Mouse (Mus musculus) forebrain, embryonic 14.5 days (tissue): ENCODE results near the gene Glrx3. TPM values are rescaled to one million over a fixed set of nuclear protein-coding genes. Genes with fewer than 3 reads are reported as not detected.

Experiments used
- ATAC-seq: fragments of 200-750 bp; cut with Nextera tagmentation; 2 replicates; pipeline ENCODE4 v1.8.0; 2017; ENCODE audit warnings: mild to moderate bottlenecking, moderate library complexity
- DNase-seq: peaks from one replicate; pipeline ENCODE4 v3.0.0-alpha.2; 2015; ENCODE audit warnings: low spot score
- H3K27ac ChIP-seq: fragments of 300-500 bp; sonication (generic); 2 replicates; pipeline ENCODE4 v1.5.1; 2014; ENCODE audit warnings: low read depth, mild to moderate bottlenecking, control low read depth, low read length, moderate library complexity
- H3K27me3 ChIP-seq: fragments of 300-500 bp; sonication (generic); replicated peaks from 2 replicates; pipeline ENCODE4 v1.6.1; 2014; ENCODE audit warnings: low read length, control low read depth, mixed read lengths; ENCODE audit not compliant: control insufficient read depth, insufficient read depth
- H3K36me3 ChIP-seq: fragments of 300-500 bp; sonication (generic); 2 replicates; pipeline ENCODE4 v1.6.1; 2014; ENCODE audit warnings: low read length, control low read depth; ENCODE audit not compliant: control insufficient read depth, insufficient read depth
- H3K4me1 ChIP-seq: fragments of 300-500 bp; sonication (generic); 2 replicates; pipeline ENCODE4 v1.6.1; 2014; ENCODE audit warnings: antibody characterized with exemption, low read length, control low read depth; ENCODE audit not compliant: control insufficient read depth, insufficient read depth
- H3K4me2 ChIP-seq: fragments of 300-500 bp; sonication (generic); 2 replicates; pipeline ENCODE4 v1.6.1; 2014; ENCODE audit warnings: mild to moderate bottlenecking, control low read depth, low read length
- H3K4me3 ChIP-seq: fragments of 300-500 bp; sonication (generic); 2 replicates; pipeline ENCODE4 v1.5.1; 2014; ENCODE audit warnings: low read depth, low read length, control low read depth
- H3K9ac ChIP-seq: fragments of 300-500 bp; sonication (generic); 2 replicates; pipeline ENCODE4 v1.6.1; 2014; ENCODE audit warnings: mild to moderate bottlenecking, low read length, control low read depth, moderate library complexity
- H3K9me3 ChIP-seq: fragments of 300-500 bp; sonication (generic); replicated peaks from 2 replicates; pipeline ENCODE4 v1.6.1; 2016; ENCODE audit warnings: low read length, control low read depth, mixed read lengths; ENCODE audit not compliant: control insufficient read depth
- WGBS: fragments of 180-500 bp; shearing (Covaris S2); extraction: QIAGEN DNeasy Blood & Tissue Kit; methylation state at CpG from one replicate; pipeline ENCODE4 v1.1.7; 2014; 5-methylcytosine and 5-hydroxymethylcytosine counted together
- polyA plus RNA-seq: library from polyadenylated mRNA; unstranded; fragments of >200 nt; fragmentation: Nextera tagmentation; extraction: Ambion mirVana; gene quantifications from 2 replicates; pipeline ENCODE4 v1.2.1, GENCODE M21; 2014

The Glrx3 gene
- polyA plus RNA-seq, 1 experiment from 2014 or later, result 339 TPM

GRCm38 (mm10) chr7:137445321-137445720, 7.9 kb downstream of the Glrx3 start:
- DNase-seq (no peak), ATAC-seq (no peak)
- Histone ChIP-seq H3K9ac (no peak overlapping the region), H3K36me3 (peaks cover 31% of the 10 kb centered on the region), H3K4me3 (no peak overlapping the region), H3K4me2 (no peak overlapping the region), H3K9me3 (no peaks in the 10 kb centered on the region), H3K4me1 (no peaks in the 10 kb centered on the region), H3K27ac (no peak overlapping the region), H3K27me3 (no peaks in the 10 kb centered on the region)
- 96% methylated on average over 12 of the region's 12 CpGs for WGBS

- Histone ChIP-seq H3K27ac (no peak overlapping the region), H3K36me3 (peaks cover 79% of the 10 kb centered on the region), H3K4me2 (no peak overlapping the region), H3K4me1 (no peaks in the 10 kb centered on the region), H3K27me3 (no peaks in the 10 kb centered on the region), H3K4me3 (no peak overlapping the region), H3K9ac (no peak overlapping the region), H3K9me3 (no peaks in the 10 kb centered on the region)
- DNase-seq (no peak), ATAC-seq (no peak)
- WGBS, result 38% methylated on average over 5 of the region's 5 CpGs
Measured at GRCm38 (mm10) chr7:137461396-137461795, 24.0 kb downstream of the Glrx3 start.

GRCm38 (mm10) chr7:137468174-137468573, 30.8 kb downstream of the Glrx3 start:
- ATAC-seq (no peak), DNase-seq (peak; percentile 51)
- Histone ChIP-seq H3K4me2 (no peak overlapping the region), H3K4me1 (no peaks in the 10 kb centered on the region), H3K27ac (no peak overlapping the region), H3K9me3 (no peaks in the 10 kb centered on the region), H3K9ac (no peak overlapping the region), H3K27me3 (no peaks in the 10 kb centered on the region), H3K36me3 (peaks cover 55% of the 10 kb centered on the region), H3K4me3 (no peak overlapping the region)
- WGBS, result 73% methylated on average over 4 of the region's 4 CpGs

- H3K36me3 ChIP-seq, result peaks cover 26% of the 10 kb centered on the region
- no peaks in the 10 kb centered on the region for H3K4me1 ChIP-seq
- H3K27ac ChIP-seq, result no peak overlapping the region
- WGBS, result 57% methylated on average over 7 of the region's 7 CpGs
- no peaks in the 10 kb centered on the region for H3K27me3 ChIP-seq
- H3K4me2 ChIP-seq, result no peak overlapping the region
- DNase-seq, result no peak
- H3K9me3 ChIP-seq, result no peaks in the 10 kb centered on the region
- H3K9ac ChIP-seq, result no peak overlapping the region
- no peak for ATAC-seq
- no peak overlapping the region for H3K4me3 ChIP-seq
Measured at GRCm38 (mm10) chr7:137471431-137472120, 34.2 kb downstream of the Glrx3 start.

- peaks cover 20% of the 10 kb centered on the region for H3K36me3 ChIP-seq
- H3K4me2 ChIP-seq, result no peak overlapping the region
- no peaks in the 10 kb centered on the region for H3K4me1 ChIP-seq
- no peaks in the 10 kb centered on the region for H3K9me3 ChIP-seq
- 88% methylated on average over 6 of the region's 6 CpGs for WGBS
- no peak for ATAC-seq
- no peak for DNase-seq
- H3K27ac ChIP-seq, result no peak overlapping the region
- no peak overlapping the region for H3K9ac ChIP-seq
- no peaks in the 10 kb centered on the region for H3K27me3 ChIP-seq
- no peak overlapping the region for H3K4me3 ChIP-seq
Measured at GRCm38 (mm10) chr7:137472149-137472548, 34.7 kb downstream of the Glrx3 start.

- Histone ChIP-seq H3K9ac (no peak overlapping the region), H3K4me2 (peak overlapping the region; percentile 54), H3K27ac (no peak overlapping the region), H3K4me1 (no peaks in the 10 kb centered on the region), H3K9me3 (no peaks in the 10 kb centered on the region), H3K27me3 (no peaks in the 10 kb centered on the region), H3K4me3 (peak overlapping the region; percentile 12; the same call in 1 of the 2 replicates), H3K36me3 (no peaks in the 10 kb centered on the region)
- ATAC-seq (peak; percentile 94), DNase-seq (peak; percentile 93)
- 15% methylated on average over 29 of the region's 30 CpGs for WGBS
Measured at GRCm38 (mm10) chr7:137477950-137478620, 40.7 kb downstream of the Glrx3 start.

- Histone ChIP-seq H3K4me2 (peak overlapping the region; percentile 54), H3K27ac (no peak overlapping the region), H3K27me3 (no peaks in the 10 kb centered on the region), H3K36me3 (no peaks in the 10 kb centered on the region), H3K4me1 (no peaks in the 10 kb centered on the region), H3K9me3 (no peaks in the 10 kb centered on the region), H3K9ac (no peak overlapping the region), H3K4me3 (peak overlapping the region; percentile 12; the same call in 1 of the 2 replicates)
- ATAC-seq, result peak; percentile 69
- 30% methylated on average over 5 of the region's 5 CpGs for WGBS
- DNase-seq, result no peak
Measured at GRCm38 (mm10) chr7:137478621-137478982, 41.2 kb downstream of the Glrx3 start.

- H3K4me3 ChIP-seq, result no peak overlapping the region
- H3K9ac ChIP-seq, result no peak overlapping the region
- H3K4me1 ChIP-seq, result no peaks in the 10 kb centered on the region
- no peaks in the 10 kb centered on the region for H3K9me3 ChIP-seq
- H3K27ac ChIP-seq, result no peak overlapping the region
- no peaks in the 10 kb centered on the region for H3K36me3 ChIP-seq
- 85% methylated on average over 6 of the region's 6 CpGs for WGBS
- H3K27me3 ChIP-seq, result no peaks in the 10 kb centered on the region
- no peak for DNase-seq
- no peak for ATAC-seq
- H3K4me2 ChIP-seq, result no peak overlapping the region
Measured at GRCm38 (mm10) chr7:137480839-137481238, 43.4 kb downstream of the Glrx3 start.

GRCm38 (mm10) chr7:137483987-137484386, 46.6 kb downstream of the Glrx3 start:
- Histone ChIP-seq H3K27me3 (no peaks in the 10 kb centered on the region), H3K4me2 (no peak overlapping the region), H3K36me3 (no peaks in the 10 kb centered on the region), H3K4me1 (no peaks in the 10 kb centered on the region), H3K9me3 (no peaks in the 10 kb centered on the region), H3K4me3 (no peak overlapping the region), H3K27ac (no peak overlapping the region), H3K9ac (no peak overlapping the region)
- no peak for ATAC-seq
- DNase-seq, result no peak
- WGBS, result 89% methylated on average over 11 of the region's 11 CpGs
